Mouse (Mus musculus) E14TG2a.4 (cell line): ENCODE measurements around the gene Krt82.

Experiments used
- CTCF ChIP-seq: conservative IDR thresholded peaks from 2 replicates; pipeline ENCODE4 v1.5.1; 2014; ENCODE audit warnings: low read length
- NANOG ChIP-seq: IDR thresholded peaks from 2 replicates; pipeline ENCODE4 v1.6.1; 2014; ENCODE audit warnings: borderline replicate concordance, low read length, mixed read lengths
- POU5F1 ChIP-seq: IDR thresholded peaks from 2 replicates; pipeline ENCODE4 v1.6.1; 2014; ENCODE audit warnings: low read length, borderline replicate concordance

DNA sequence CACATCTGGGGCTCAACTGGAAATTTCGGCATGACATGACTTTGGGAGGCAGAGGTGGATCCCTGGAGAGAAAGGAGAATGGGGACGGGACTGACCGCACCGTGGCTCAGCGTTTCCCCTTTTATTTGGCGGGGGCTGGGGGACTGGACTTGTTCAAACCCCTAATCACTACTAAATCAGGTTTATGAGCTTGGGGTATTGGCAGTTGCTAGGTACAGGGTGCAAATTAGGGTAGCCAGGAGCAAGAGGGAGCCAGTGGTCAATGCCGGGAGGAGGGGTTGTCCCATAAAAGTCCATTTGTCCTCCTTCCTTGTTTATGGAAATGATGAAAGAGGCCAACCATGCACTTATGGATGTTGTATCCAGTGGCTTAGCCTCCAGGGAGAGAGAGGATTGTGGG is at the start of gene Krt82:
- TF ChIP-seq CTCF = no peak
- no peak for TF ChIP-seq NANOG
- no peak for TF ChIP-seq POU5F1
